Mouse (Mus musculus): Measurements from ENCODE around the gene Acox1.

Gene Acox1

DNA sequence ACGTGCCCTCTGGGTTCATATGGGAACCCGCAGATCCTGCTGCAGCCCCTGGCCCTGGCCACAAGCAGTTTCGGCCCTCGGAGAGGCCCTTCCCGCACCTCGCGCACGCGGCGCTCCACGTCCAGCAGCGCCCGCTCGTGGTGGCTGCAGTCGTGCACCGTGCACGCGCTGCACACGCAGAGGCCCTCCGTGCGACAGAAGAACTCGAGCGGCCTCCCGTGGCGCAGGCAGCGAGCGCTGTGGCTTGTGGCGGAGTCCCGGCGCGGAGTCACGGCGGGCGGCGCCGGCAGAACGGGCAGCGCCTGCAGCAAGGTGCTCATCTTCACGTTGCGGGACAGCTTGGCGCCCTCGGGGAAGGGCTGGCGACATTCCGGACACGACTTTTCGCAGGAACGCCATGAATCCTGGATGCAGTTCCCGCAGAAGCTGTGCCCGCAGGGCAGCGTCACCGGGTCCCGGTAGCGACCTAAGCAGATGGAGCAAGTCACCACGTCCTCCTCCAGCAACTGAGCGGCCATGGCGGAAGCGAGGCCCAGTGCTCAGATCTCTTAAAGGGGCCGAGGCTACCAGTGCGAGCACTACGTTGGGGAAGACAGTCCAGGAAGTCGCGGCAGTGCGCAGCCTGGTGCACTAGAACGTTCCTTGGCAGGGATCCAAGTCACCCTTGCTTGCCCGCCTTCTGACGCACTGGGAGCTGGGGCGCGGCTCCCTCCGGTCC, 68.2 kb downstream of the Acox1 start, which contains the start of gene Trim65:
Gene Trim65 (minus strand): TSS at position 641 of the 718 bp plus-strand sequence.
- peak; percentile 74 to 88 for DNase-seq (ENCODE audit: low spot score in 2 of 2)

DNA sequence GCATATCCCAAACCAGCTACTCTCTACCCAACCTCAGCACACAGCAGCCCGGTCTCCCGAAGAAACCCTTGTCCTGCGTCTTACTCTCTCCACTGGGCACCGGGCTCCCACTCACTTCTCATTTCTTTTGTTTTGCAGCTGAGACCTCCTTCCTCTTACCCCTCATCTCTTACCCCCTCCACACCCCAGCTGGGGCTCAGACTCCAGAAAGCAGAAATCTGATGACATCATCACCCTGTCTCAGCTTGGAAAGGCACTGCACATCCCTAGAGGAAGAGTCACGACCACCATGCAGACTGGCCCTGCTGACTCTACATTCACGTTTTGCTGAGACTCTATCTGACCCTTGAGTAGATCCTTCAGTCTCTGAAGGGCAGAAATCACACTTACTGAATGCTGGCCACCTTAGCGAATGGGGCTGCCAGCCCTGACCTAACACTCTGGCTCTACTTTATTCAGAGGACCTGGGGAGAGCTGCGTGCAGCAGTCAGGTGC, 68.8 kb downstream of the Acox1 start:
- DNase-seq (ENCODE audit: low spot score in 2 of 2): no peak

DNA sequence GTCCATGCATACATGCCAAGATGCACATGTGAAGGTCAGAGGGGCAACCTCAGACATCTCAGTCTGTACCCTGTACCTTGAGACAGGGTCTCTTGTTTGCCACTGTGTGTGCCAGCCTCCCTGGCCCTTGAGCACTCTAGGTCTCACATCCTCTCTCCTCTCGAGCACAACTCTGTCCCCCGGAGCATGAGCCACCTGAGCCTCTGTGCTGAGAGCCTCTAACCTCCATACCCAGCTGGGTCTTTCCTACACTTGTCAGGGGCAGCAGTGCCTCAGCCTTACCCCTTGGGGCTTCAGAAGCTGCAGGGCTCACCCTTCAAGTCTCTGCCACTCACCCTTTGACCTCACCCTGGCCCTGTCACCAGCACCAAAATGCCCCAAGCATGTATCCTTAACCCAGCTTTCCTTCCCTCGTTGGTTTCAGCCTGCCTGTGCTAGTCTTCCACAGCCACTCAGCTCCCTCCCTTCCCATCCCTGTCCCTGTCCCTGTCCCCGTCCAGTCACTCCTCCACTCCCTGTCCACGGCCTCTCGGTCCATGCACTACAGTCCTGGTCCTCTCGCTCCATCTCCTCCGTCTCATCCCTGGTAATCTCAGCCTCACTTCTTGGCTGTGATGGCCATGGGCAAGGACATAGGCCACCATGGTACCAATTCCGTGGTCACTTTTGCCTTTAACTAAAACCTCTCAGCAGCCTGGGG, 69.6 kb downstream of the Acox1 start:
- DNase-seq (ENCODE audit: low spot score in 2 of 2): no peak

DNA sequence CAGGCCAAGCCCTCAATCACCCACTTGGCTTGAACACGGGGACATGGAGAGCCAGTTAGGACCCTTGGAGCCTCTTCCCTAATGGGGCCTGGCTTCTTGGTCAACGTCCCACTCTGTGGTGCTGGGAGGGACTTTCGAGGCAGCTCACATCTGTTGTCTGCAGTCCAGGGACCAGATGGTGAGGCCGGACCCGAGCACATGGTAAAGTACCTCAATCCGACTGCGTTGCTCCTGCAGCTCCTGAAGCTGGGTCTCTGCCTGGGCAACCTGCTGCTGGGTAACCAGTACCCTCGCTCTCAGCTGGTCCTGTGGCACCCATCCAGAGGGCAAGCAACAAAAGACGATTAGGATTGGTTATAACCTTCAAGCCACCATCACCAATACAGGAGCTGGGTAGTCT, 70.9 kb downstream of the Acox1 start:
- DNase-seq (ENCODE audit: low spot score in 2 of 2): peak in 1 of 2 experiments; percentile 60

DNA sequence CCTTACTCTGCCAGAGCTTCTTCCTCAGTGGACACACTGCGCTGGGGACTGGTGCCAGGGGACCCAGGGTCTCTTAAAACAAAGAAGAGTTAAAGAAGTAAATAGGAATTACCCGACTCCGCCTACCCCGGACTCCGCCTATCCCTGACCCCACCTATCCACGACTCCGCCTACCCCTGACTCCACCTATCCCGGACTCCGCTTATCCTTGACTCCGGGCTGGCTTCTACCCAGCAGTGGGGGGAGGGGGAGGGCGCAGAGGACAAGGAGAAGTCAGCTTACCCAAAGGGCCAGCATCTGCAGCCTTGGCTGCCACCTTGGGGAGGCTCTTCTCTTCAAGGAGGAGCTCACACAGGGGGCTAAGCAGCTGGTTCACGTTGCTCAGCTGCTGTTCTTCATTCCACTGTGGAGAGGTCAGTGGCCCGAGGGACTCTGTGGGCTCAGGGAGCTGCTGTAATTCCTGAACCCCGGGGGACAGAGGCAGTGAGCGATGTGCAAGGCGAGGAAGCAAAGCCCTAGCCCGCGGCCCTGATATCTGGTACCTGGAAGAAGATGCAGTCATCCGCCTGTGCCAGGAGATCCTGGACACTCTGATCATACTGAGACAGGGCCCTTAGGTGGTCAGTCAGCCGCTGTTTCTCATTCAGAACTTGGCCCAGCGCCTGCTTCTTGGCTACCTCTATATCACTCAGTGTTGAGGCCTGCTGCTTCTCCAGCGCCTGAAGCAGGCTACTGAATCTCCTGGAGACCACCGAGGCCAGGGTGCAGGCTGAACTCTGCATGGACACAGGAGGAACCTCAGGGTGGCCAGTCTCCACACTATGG, 71.5 kb downstream of the Acox1 start, which contains the start of gene Trim47:
Gene Trim47 (minus strand): TSS at position 55 of the 825 bp plus-strand sequence.
- peak in 1 of 2 experiments; percentile 74 for DNase-seq (ENCODE audit: low spot score in 2 of 2)

DNA sequence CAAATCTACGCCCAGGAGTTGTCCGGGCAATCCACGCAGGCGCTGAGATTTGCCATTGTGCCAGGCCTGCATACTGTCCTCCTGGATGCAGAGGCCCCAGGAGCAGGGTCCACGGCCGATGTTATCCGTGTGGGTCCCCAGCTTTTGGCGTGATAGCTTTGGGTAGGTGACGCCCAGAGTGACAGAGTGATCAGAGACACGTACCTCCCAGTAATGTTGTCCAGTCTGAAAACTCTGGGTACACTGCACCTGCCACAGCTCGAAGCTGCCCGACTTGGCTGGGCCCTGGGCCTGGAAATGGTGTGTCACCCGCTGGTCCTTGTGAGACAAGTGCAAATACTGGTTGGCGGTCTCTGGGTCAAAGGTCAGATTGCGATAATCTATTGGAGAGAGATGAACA, 72.6 kb downstream of the Acox1 start:
- no peak for DNase-seq (ENCODE audit: low spot score in 2 of 2)
